Mouse (Mus musculus): ENCODE data around the gene Galns.
"Not testable (repeated sequence)": the region's sequence is repeated elsewhere in the genome, so short reads cannot be mapped to it uniquely, and the experiment has no call there.

Gene Galns

DNA sequence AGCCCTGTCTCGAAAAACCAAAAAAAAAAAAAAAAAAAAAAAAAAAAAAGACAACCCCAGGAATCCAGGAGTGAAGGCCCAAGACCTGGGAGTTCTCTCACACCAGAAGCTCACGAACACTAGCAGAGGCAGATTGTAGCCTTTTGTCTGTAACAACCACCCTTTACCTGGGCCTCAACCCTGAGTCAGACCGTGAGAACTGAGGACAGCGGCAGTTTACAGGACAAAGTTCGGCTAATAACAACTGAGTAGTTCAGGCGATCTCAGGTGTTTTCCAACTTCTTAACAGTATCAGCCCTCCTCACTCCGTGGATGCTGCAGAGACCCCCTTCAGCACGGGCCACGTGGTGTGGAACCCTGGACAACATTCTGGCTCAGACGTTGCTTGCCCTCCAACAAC, 24.5 kb downstream of the Galns start:
- no peak for DNase-seq

DNA sequence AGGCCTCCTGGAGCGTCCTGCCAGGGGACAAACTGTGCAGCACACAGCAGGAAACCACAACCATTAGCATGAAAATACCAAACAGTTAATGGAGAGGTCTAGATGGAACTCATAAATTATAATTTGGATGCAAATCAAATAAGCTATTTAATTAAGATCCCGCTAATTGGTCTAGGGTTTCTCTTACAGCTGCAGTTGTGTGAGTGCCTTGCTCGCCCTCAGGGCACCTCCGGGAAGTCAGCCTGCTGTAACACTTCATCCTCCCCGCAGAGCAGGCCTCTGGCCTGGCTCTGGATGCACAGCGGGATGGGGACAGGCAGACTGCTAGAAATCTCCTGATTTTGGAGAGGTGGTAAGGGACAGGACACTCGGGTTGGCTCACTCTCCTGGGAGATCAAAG, 25.1 kb downstream of the Galns start:
- DNase-seq, result peak in 1 of 2 experiments; percentile 60

DNA sequence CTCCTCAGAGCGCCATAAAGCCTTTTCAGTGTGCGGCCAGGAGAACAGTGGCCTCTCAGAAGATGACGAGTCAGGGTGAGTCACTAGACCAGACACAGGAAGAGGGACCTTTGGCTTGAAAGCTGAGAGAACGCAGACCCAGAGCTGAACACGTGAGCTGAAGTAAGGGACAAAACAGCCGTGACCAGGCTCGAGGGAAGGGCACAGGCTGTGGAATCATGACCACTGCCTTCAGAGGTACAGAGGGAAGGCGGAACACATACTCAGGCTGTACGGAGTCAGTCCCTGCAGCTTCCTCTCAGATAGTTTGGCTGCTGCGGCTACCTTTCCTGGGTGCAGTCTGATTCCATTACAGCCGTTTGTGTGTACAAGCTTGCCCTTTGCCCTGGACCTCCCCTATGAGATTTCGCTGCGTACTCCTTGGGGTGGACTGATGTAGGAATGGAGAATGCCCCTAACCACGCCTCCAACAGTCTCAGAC, 25.8 kb downstream of the Galns start:
- DNase-seq, result no peak

DNA sequence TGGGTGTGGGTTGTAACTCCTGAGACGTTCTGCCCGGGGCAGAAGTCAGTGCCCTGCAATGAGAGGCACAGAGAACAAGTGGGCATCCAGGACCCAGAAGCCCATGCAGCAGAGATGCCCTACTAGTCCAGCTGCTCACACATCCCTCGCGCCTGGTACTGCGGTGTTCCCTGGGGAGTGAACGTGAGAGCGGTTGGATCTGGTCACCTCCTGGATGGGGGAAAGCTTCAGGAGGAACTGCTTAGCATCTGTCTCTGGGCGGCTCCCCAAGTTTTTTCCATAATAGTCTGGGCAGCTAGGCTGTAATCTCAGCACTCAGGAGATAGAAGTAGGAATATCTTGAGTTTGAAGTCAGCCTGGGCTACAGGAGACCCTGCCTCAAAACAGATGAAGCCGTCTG, 26.3 kb downstream of the Galns start:
- no peak for DNase-seq

DNA sequence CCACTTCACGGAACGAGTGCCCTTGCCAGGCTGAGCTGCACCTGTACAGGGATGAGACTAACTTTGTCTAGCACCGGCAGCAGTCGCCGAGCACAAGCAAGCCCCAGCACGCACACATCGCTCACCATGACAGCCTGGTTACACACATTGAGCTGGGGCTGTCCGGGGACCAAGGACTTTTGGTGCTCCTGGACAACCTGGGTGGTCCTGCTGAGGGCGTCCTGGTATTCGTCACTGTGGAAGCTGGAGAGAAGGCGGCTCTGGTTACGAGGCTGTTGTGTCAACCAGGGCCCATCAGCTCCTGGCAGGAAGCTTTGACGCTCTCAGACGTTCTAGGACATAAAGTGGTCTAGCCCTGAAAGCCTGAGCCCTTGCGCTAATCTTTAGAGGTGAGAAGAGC, 30.3 kb downstream of the Galns start:
- DNase-seq, result no peak

DNA sequence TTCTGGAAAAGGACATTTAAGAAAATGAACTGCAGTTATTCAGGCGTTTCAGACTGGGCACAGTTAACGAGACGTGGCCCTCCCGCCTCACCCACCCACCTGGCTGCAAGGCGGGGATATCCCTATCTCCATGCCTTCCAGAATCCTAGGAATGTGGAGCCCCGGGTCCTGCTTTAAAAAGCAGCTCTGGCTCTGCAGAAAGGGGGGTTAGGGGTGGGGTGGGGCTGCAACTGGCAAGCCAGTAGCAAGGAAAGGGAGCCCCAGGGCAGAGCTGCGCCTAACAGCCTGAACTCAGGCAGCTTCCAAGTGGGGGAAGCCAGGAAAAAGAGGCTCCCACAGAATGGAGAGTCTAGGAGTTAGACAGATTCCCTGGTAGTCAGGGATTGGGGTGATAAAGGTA, 32.1 kb downstream of the Galns start:
- peak in 1 of 2 experiments; percentile 60 for DNase-seq

DNA sequence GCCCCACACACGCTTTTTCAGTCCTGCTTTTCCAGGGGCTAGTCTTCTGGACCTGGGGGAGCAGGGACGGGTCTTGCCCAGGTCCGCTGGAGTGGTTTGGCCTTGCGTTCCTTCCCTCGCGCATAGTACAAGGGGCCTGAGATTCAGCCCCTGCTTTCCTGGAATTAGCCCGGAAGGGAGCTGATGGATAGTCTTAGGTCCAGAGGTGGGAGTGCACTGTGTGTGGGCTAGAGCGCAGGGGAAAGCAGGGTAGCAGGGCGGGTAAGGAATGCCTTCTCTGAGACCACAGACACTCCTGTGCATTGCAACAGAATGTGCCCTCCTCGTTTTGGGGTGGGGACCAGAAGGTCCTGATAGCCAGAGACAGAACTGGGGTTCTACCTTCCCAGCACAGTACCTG, 34.1 kb downstream of the Galns start:
- DNase-seq, result no peak

DNA sequence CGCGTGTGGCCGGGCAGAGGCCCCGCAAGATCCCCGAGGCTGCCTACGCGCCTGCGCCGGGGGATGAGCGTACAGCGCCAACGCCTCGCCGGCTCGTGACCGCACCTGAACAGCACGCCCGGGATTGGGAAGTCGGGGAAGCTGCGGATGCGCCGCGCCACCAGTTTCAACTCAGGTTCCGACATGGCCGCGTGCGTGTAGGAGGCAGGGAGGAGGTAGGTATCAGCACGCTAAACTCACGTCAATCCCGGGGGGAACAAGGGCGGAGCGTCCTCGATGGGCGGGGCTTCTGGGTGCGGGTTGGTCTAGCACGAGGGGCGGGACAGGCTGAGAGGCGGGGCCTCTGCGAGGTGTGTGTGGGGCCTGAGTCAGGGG, 34.6 kb downstream of the Galns start, which contains the start of gene Aprt:
Aprt (minus strand) TSS at position 262 of the 375 bp plus-strand sequence.
- DNase-seq, result peak; percentile 96 to 97

DNA sequence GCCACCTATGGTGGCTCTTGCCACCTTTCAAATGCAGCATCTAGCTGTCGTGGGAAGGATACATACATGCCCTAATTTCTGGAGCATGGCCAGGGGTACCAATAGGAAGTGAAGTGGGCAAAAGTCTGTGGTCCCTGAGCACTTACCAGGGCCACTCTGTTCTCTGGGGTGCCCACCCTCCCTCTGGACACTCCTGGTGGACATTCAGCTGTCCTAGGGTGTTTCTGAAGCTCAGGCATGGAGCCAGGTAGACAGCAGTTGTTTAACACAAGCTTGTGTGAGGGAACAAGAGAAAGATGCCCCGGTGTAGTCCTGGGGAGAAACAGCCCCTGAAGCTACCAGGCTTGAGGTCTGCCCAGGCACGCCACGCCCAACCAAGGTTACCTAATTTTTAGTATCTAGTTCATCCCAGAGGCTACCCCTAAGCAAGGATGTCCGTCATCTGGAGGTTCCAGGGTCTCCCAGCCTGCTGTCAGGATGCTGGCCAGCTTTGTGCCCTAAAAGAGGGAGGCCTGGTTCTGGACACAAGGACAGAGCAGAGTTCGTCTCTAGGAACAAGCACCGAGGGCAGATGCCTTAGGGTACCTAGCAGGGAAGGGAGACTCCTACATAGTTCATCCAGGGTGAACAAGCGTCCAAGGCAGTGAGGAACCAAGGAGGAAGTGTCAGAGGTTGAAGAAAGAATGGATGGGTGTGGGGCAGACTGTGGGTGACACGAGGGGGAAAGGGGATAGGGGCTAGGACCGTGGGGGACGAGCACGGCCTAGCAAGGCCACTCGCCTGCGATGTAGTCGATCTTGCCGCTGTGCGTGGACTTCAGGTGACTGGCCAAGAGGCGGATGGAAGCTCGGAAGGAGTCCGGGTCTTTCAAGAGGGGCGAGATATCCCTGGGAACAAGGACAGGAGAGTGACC, 35.3 kb downstream of the Galns start:
- DNase-seq, result no peak

DNA sequence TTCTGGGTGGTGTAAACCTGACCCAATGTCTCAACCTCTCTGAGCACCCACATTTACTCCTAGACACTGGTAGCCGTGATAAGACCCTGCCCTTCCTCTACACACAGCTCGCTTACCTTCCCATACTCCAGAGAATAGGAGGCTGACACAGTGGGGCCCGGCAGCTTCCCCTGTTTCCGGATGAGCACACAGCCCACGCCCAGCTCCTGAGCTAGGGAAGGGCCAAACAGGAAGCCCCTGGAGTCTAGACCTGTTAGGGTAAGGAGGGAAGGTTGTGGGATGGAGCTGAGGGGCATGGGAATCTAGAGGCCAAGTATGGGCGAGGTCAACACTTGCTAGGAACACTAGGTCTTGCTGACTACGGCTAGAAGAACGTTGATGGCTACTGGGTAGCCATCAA, 36.0 kb downstream of the Galns start:
- no peak for DNase-seq

DNA sequence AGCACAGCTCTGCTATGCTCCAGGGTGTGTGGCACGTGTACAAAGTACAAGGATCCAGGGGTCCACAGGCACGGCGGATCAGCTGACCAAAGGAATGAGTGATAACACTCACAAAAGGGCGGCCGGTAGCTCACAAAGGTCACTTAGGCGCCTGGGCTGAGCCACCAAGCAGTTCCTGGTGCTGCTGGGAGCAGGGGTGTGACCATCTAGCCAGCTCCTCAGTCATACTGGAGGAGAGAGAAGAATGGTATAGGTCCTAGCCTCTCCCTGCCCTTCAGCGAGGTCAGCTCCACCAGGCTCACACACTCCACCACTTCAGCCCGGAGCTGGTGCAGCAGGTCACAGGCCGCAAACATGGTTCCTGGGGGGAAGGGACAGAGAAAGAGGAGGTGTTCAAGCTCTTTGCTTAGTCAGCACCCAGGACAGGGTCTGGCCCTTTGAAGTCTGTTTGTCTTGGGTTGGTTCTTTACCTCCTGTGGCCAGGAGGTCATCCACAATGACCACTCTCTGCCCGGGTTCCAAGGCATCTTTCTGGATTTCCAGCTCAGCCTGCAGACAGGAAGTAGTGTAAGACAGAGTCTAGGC, 36.5 kb downstream of the Galns start:
- DNase-seq, result peak in 1 of 2 experiments; percentile 32

DNA sequence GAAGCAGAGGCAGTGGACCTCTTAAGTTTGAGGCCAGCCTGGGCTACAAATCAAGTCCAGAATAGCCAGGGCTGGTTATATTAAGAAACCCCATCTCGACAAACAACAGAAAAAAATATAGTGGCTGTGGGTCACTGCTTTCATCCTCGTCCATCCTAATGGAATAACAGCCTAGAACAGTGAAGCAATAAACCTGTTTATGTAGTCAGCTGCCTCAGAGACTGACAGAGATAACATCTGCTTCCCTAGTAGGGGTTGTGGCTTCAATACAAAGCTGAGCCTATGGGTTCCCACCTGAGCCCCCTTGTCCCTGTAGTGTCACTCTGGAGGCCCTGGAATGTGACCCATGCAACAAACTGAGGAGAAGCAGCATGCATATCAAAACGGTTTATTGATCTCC, 37.0 kb downstream of the Galns start:
- no peak for DNase-seq

DNA sequence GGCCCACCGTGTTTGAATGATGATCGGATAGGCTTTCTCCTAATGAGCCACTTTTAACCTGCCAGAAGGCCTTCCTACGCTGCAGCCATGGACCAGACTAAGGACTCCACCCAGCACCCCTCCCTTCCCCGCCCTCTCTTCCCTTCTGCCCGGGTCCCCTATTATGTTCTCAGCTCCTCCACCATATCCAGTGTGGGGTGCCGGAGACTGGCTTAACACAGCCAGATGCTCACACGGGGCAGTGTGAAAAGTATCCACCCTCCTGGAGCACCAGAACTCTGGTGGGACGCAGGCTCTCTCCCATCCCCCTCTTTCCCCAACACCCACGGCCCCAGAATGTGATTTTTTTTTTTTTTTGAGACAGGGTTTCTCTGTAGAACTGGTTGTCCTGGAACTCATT, 37.7 kb downstream of the Galns start:
- no peak for DNase-seq

DNA sequence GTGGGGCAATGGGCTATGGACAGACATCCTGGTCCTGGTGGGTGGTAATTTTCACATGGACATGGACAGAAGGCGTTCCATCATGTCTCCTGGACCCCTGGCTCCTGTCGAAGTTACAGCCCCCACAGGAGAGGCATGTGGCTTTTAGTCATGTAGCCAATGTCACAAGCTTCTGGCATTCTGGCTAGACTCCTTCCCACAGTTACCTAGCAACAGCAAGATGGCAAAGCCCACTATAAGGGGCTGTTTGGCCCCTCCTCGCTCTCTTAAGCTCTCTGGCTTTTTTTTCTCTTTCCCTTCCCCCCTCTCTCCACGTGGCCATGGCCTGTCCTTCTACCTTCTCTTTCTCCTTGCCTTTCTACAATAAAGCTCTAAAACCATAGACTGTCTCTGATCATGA, 38.1 kb downstream of the Galns start:
- DNase-seq, result not testable (repeated sequence)

DNA sequence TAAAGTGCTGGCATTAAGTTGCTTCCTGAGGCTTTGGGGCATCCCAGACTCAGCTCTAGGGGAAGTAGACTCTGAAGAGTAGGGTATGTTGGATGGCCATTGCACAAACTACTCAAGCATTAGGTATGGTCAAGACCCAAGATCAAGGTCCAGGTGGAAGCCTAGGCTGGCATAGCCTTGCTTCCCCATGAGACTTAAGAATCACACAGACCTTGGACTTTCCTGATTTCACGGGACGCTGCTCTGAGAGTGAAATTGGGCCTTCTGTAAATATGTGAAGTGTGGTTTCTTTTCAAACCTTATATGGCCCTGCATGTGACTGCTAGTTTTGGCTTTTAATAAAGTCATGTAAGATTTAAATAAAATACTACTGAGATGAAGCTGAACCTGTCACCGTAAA, 38.5 kb downstream of the Galns start:
- DNase-seq, result no peak

DNA sequence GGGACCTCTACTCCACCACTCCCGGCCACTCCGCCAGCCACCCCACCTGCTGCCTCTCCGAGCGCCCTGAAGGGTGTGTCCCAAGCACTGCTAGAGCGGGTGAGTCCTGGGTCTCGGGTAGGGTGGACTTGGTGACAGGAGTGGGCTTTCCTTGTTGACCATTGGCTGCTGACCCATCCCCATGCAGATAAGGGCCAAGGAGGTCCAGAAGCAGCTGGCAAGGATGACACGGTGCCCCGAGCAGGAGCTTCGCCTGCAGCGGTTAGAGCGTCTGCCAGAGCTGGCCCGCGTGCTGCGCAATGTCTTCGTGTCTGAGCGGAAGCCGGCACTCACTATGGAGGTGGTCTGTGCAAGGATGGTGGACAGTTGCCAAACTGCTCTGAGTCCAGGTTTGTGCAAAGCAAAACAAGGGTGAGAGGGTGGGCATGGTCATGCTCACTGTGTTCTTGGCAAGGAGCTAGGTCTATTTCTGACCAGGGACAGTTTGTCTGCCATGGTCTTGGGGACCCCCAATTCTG, 39.5 kb downstream of the Galns start:
- no peak for DNase-seq

DNA sequence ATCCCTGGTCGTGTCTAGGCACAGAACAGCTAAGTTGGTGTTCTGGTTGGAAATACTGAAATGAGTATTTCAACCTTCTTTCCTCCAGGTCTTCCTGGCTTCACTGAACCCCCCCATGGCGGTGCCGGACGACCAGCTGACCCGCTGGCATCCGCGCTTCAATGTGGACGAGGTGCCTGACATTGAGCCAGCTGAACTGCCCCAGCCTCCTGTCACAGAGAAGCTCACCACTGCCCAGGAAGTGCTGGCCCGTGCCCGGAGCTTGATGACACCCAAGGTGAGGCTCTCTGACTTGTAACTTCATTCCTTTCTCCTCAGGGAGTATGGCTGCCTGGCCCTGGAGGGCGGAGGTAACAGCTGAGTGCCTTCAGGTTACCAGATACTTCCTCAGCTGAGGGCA, 40.1 kb downstream of the Galns start:
- no peak for DNase-seq

DNA sequence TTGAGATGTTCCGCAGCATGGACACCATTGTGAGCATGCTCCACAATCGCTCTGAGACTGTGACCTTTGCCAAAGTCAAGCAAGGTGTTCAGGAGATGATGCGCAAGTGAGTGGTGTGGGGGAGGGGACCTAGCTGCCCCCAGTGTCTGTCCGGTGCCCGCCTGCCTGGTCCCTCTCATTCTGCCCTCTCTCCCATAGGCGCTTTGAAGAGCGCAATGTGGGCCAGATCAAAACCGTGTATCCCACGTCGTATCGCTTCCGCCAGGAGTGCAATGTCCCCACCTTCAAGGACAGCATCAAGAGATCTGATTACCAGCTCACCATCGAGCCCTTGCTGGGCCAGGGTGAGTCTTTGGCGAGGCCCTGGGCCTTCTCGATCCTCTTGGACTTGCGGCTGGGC, 41.3 kb downstream of the Galns start:
- no peak for DNase-seq

DNA sequence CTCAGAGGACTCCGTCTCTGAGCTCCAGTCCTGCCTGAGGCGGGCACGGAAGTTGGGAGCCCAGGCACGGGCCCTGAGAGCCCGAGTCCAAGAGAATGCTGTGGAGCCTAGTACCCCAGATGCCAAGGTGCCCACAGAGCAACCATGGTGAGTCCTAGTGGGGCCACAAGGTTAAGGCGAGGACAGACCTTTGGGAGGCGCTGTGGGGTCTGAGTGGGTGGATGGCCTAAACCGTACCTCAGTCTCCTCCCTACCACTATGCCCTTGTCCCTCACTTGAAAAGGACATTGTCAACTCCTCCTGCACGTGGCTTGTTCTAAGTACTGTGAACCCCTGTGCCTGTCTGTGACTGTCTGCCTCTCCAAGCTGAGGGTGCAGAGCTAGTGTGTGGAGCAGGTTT, 41.9 kb downstream of the Galns start:
- DNase-seq, result no peak

DNA sequence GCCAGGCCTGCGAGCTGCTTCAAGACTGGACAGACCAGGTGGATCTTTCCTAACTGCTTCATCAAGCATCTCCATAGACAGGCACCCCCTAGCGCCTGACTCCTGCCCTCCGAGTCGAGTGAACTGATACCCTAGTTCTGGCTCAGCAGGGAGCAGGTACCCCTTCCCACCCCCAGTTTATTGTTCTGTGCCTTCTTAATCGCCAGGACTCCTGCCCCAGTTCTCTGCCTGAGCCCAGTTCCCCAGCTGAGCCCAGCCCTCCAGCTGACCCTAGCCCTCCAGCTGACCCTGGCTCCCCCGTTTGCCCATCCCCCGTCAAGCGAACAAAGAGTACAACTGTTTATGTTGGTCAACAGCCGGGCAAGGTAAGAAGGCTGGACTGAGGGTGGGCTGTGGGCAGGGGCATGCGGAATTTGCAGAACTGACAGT, 42.4 kb downstream of the Galns start:
- DNase-seq, result no peak

DNA sequence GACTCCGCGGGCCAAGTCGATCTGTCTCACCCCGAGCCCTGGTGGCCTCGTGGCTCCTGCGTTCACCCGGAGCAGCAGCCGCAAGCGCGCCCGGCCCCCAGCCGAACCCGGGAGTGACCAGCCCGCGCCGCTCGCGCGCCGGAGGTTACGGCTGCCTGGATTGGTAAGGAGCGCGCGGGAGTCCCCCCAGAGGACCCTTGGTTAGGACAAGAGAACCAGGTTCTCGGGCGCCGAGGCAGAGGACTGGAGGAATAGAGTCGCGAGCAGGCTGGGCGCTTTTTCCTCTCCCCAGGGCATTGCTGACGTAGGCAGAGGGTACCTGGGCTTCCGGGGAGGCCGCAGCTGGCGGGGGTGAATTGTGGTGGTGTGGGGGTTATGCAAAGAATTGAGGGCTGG, 43.2 kb downstream of the Galns start:
- no peak for DNase-seq

DNA sequence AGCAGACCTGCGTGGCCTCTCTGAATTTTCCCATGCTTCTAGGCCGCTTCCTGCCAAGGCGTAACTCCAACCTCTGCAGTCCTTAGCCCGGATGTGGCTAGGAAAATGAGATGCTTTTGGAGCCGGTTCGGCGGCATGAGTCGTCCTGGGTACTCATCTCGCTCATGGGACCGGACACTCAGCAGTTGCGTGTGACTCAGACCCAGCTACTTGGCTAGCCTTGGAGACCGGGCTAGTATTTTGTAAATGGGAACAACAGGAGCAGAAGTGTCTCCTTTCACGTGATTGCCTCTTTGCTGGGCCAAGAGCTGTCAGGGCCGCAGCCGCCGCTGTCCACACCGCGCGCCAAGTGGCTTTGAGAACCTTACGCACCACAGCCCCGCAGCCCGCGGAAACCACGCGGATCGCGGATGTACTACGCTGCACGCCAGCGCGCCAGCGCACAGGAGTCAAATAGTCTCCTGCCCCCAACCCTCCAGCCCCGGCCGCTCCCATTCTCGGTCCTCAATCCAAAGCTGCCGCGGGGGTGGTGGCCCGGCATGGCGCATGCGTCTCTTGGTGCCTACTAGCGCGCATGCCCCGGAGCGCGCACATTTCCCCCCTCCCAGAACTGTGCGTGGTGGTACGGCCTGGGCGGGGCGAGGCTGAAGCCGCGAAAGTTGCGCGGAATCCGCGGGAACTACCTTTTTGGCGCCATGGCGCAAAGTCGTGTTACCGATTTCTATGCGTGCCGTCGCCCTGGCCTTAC, 43.7 kb downstream of the Galns start, which contains the start of gene Cdt1:
Cdt1 (plus strand) TSS at position 655 of the 748 bp plus-strand sequence.
- peak; percentile 96 to 98 for DNase-seq

DNA sequence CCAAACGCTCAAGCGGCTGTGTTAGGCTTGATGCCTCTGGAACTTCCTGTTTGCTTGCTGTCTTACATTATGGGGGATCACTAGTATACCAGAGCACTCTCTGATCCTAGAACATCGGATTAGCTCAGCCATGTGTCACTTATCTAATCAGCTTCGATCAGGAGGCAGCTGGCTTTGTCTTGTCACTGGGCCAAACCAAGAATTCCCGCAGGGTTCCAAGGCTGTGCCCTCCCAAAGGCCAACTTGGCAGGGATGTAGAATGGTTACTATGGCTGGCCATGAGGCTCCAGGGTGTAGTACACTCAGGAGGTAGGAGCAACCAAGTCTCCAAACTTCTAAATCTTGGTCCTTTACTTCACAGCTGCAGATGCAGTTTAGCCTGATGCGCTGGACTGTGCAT, 44.5 kb downstream of the Galns start:
- no peak for DNase-seq

All from kidney, postnatal 4 days (tissue).